ENCODE assay signal across 11 mouse cellular contexts in the genomic region with DNA sequence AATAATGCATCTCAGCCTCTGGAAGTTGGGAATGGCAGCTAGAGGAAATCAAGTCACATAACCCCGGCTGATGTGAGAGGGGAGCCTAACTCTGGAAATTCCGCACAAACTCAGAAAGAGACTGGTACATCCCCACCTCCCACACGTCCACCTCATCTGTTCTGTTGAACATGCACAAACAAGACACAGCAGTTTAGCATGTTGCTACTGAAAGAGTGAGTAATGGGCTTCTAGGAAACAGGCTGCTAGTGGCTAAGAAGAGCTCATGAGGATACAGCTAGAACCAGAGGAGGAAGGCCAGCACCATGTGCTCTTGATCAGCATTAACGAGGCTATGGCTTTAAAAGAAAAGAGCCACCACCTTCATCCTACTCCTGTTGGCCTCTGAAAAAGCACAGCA. TPM values are rescaled to one million over a fixed set of nuclear protein-coding genes. Genes with fewer than 3 reads are reported as not detected.
DNase-seq lines count a peak whose midpoint lies in the region; ATAC-seq and TF ChIP-seq lines count a peak whose summit lies in the region.
"Had no signal": no experiment of that assay in that cellular context is flagged by ENCODE, and none has a peak within 500 bp of the region (broad histone marks: within the 10 kb centered on the region; RNA-seq: fewer than 3 reads in every experiment).

No protein-coding gene starts in this region.

- no peak for TF ChIP-seq CTCF in hindbrain, postnatal 0 days (IDR thresholded peaks at IDR 0.05; ENCODE audit: low read depth)

- no peaks in the 10 kb centered on the region for H3K9me3 ChIP-seq in hindbrain, embryonic 14.5 days (ENCODE audit: control insufficient read depth, low read length)
- no peaks in the 10 kb centered on the region for H3K9me3 ChIP-seq in hindbrain, postnatal 0 days (ENCODE audit: low read length)
- H3K9me3 ChIP-seq in liver, embryonic 12.5 days (replicated peaks), result no peaks in the 10 kb centered on the region
- H3K9me3 ChIP-seq: megakaryocyte, embryonic 14.5 days had no signal

- no peak for ATAC-seq in CD4-positive, CD25-positive, alpha-beta regulatory T cell, adult 4 months
- ATAC-seq in hindbrain, embryonic 14.5 days (ENCODE audit: low FRiP score), result no peak
- no peak for ATAC-seq in hindbrain, postnatal 0 days
- ATAC-seq in liver, embryonic 12.5 days, result no peak
- ATAC-seq in megakaryocyte-erythroid progenitor cell, adult 5-6 weeks (replicated peaks; ENCODE audit: low FRiP score, low TSS enrichment, poor library complexity, severe bottlenecking), result no peak

- no peak overlapping the region for H3K27ac ChIP-seq in hindbrain, embryonic 14.5 days
- H3K27ac ChIP-seq in hindbrain, postnatal 0 days, result no peak overlapping the region
- peak overlapping the region; percentile 97 for H3K27ac ChIP-seq in liver, embryonic 12.5 days

- 90% methylated on average over 4 of the region's 4 CpGs for WGBS in hindbrain, embryonic 14.5 days
- WGBS in hindbrain, postnatal 0 days, result 76% methylated on average over 4 of the region's 4 CpGs
- 72% methylated on average over 4 of the region's 4 CpGs for WGBS in liver, embryonic 12.5 days (ENCODE audit: insufficient replicate concordance)

- DNase-seq in CD4-positive, CD25-positive, alpha-beta regulatory T cell, adult 2 months (ENCODE audit: low read depth, low spot score), result peak; percentile 47
- no peak for DNase-seq in hindbrain, embryonic 14.5 days (ENCODE audit: low spot score)
- DNase-seq in hindbrain, postnatal 0 days (ENCODE audit: low spot score), result no peak
- DNase-seq in CD4-positive helper T cell, adult 2 months (ENCODE audit: low read depth, low spot score), result peak; percentile 33
- no peak for DNase-seq in spleen, postnatal 10 days (ENCODE audit: low spot score in 2 of 2)
- DNase-seq: cerebellum, adult 11 months; thymus, adult 2 months had no signal

- no peaks in the 10 kb centered on the region for H3K27me3 ChIP-seq in hindbrain, embryonic 14.5 days (ENCODE audit: control insufficient read depth, insufficient read depth, low read length)
- no peaks in the 10 kb centered on the region for H3K27me3 ChIP-seq in hindbrain, postnatal 0 days (ENCODE audit: insufficient read depth, low read length)
- no peaks in the 10 kb centered on the region for H3K27me3 ChIP-seq in liver, embryonic 12.5 days (replicated peaks)
- H3K27me3 ChIP-seq: megakaryocyte, embryonic 14.5 days had no signal

- no peak overlapping the region for H3K4me2 ChIP-seq in hindbrain, embryonic 14.5 days (replicated peaks)
- H3K4me2 ChIP-seq in hindbrain, postnatal 0 days (ENCODE audit: low read depth, low read length), result no peak overlapping the region
- H3K4me2 ChIP-seq in liver, embryonic 12.5 days, result peak overlapping the region; percentile 84

- H3K36me3 ChIP-seq in hindbrain, embryonic 14.5 days (replicated peaks; ENCODE audit: control insufficient read depth, insufficient read depth), result peaks cover 36% of the 10 kb centered on the region
- peaks cover 24% of the 10 kb centered on the region for H3K36me3 ChIP-seq in hindbrain, postnatal 0 days (ENCODE audit: insufficient read depth, low read length)
- peaks cover 61% of the 10 kb centered on the region for H3K36me3 ChIP-seq in liver, embryonic 12.5 days

- peaks cover 37% of the 10 kb centered on the region for H3K4me1 ChIP-seq in hindbrain, embryonic 14.5 days (replicated peaks; ENCODE audit: control insufficient read depth, insufficient read depth, low read length)
- H3K4me1 ChIP-seq in hindbrain, postnatal 0 days (ENCODE audit: insufficient read depth, low read length), result peaks cover 20% of the 10 kb centered on the region
- H3K4me1 ChIP-seq in liver, embryonic 12.5 days, result peaks cover 50% of the 10 kb centered on the region

- H3K4me3 ChIP-seq in hindbrain, embryonic 14.5 days (replicated peaks; ENCODE audit: low read length), result no peak overlapping the region
- no peak overlapping the region for H3K4me3 ChIP-seq in hindbrain, postnatal 0 days (ENCODE audit: low read length)
- H3K4me3 ChIP-seq in liver, embryonic 12.5 days, result peak overlapping the region; percentile 82
- H3K4me3 ChIP-seq: megakaryocyte, embryonic 14.5 days had no signal

- H3K9ac ChIP-seq in hindbrain, embryonic 14.5 days, result 0 out of 2 replicates have a peak overlapping the region, but pooled peaks have one; percentile 5
- no peak overlapping the region for H3K9ac ChIP-seq in hindbrain, postnatal 0 days (replicated peaks; ENCODE audit: low read length)
- peak overlapping the region; percentile 98 for H3K9ac ChIP-seq in liver, embryonic 12.5 days

RNA-seq across cellular contexts. Expression of a gene that starts 3.3 kb away (rescaled TPM):
- 10 to 100 TPM; 20.2 to 23.1 TPM for polyA plus RNA-seq in CD4-positive, CD25-positive, alpha-beta regulatory T cell, adult 4 months (2017; shearing (Covaris generic))
- 6.4 and 8.7 TPM in 2 replicates for polyA plus RNA-seq in hindbrain, embryonic 14.5 days (2014; fragmentation: Nextera tagmentation; extraction: Ambion mirVana)
- 5.0 and 6.4 TPM in 2 replicates for total RNA-seq in hindbrain, postnatal 0 days (2014; rRNA removed)
- 2.3 and 2.4 TPM in 2 replicates for polyA plus RNA-seq in hindbrain, postnatal 0 days (2015; fragmentation: Nextera tagmentation; extraction: Ambion mirVana)
- polyA plus RNA-seq in liver, embryonic 12.5 days (2016; fragmentation: Nextera tagmentation; extraction: Ambion mirVana), result 24.4 and 26.8 TPM in 2 replicates
- 38.6 and 46.5 TPM in 2 replicates for total RNA-seq in megakaryocyte-erythroid progenitor cell, adult 5-6 weeks (2014; fragmentation: Nextera tagmentation)
- 3.7 and 10.0 TPM in 2 replicates for total RNA-seq in megakaryocyte-erythroid progenitor cell, adult 5-6 weeks (2017)

RNA-seq across cellular contexts. Expression of a gene that starts 3.4 kb away (rescaled TPM):
- polyA plus RNA-seq in CD4-positive, CD25-positive, alpha-beta regulatory T cell, adult 4 months (2017; shearing (Covaris generic)), result 10 to 100 TPM in 1 of 2 experiments, 1 to 10 TPM in 1; 9.4 to 11.9 TPM
- 5.3 and 6.3 TPM in 2 replicates for polyA plus RNA-seq in hindbrain, embryonic 14.5 days (2014; fragmentation: Nextera tagmentation; extraction: Ambion mirVana)
- total RNA-seq in hindbrain, postnatal 0 days (2014; rRNA removed), result 20.7 and 23.6 TPM in 2 replicates
- polyA plus RNA-seq in hindbrain, postnatal 0 days (2015; fragmentation: Nextera tagmentation; extraction: Ambion mirVana), result 4.3 and 4.8 TPM in 2 replicates
- polyA plus RNA-seq in liver, embryonic 12.5 days (2016; fragmentation: Nextera tagmentation; extraction: Ambion mirVana), result 3.6 and 4.3 TPM in 2 replicates
- 26.4 and 27.1 TPM in 2 replicates for total RNA-seq in megakaryocyte-erythroid progenitor cell, adult 5-6 weeks (2014; fragmentation: Nextera tagmentation)
- 14.8 and 22.3 TPM in 2 replicates for total RNA-seq in megakaryocyte-erythroid progenitor cell, adult 5-6 weeks (2017)

RNA-seq across cellular contexts. Expression of a gene that starts 12.7 kb away (rescaled TPM):
- 10 to 100 TPM; 23.8 to 25.2 TPM for polyA plus RNA-seq in CD4-positive, CD25-positive, alpha-beta regulatory T cell, adult 4 months (2017; shearing (Covaris generic))
- polyA plus RNA-seq in hindbrain, embryonic 14.5 days (2014; fragmentation: Nextera tagmentation; extraction: Ambion mirVana), result 31.7 and 34.1 TPM in 2 replicates
- total RNA-seq in hindbrain, postnatal 0 days (2014; rRNA removed), result 30.1 and 33.0 TPM in 2 replicates
- polyA plus RNA-seq in hindbrain, postnatal 0 days (2015; fragmentation: Nextera tagmentation; extraction: Ambion mirVana), result 39.9 and 42.4 TPM in 2 replicates
- polyA plus RNA-seq in liver, embryonic 12.5 days (2016; fragmentation: Nextera tagmentation; extraction: Ambion mirVana), result 4.1 and 4.6 TPM in 2 replicates
- total RNA-seq in megakaryocyte-erythroid progenitor cell, adult 5-6 weeks (2014; fragmentation: Nextera tagmentation), result 6.5 and 8.0 TPM in 2 replicates
- total RNA-seq in megakaryocyte-erythroid progenitor cell, adult 5-6 weeks (2017), result 2.0 and 5.6 TPM in 2 replicates

RNA-seq across cellular contexts. Expression of a gene that starts 53.3 kb away (rescaled TPM):
- polyA plus RNA-seq in CD4-positive, CD25-positive, alpha-beta regulatory T cell, adult 4 months (2017; shearing (Covaris generic)), result 10 to 100 TPM; 11.2 to 13.0 TPM
- 17.3 and 21.2 TPM in 2 replicates for polyA plus RNA-seq in hindbrain, embryonic 14.5 days (2014; fragmentation: Nextera tagmentation; extraction: Ambion mirVana)
- total RNA-seq in hindbrain, postnatal 0 days (2014; rRNA removed), result 38.1 and 42.3 TPM in 2 replicates
- polyA plus RNA-seq in hindbrain, postnatal 0 days (2015; fragmentation: Nextera tagmentation; extraction: Ambion mirVana), result 17.6 and 17.7 TPM in 2 replicates
- 2.7 and 2.9 TPM in 2 replicates for polyA plus RNA-seq in liver, embryonic 12.5 days (2016; fragmentation: Nextera tagmentation; extraction: Ambion mirVana)
- 10.2 and 10.5 TPM in 2 replicates for total RNA-seq in megakaryocyte-erythroid progenitor cell, adult 5-6 weeks (2014; fragmentation: Nextera tagmentation)
- total RNA-seq in megakaryocyte-erythroid progenitor cell, adult 5-6 weeks (2017), result 8.6 and 10.3 TPM in 2 replicates

Comparison
In these comparisons a context has a peak if more than half of its experiments do, and no peak if none do; other contexts are left out.
1. DNase-seq: peak in CD4-positive, CD25-positive, alpha-beta regulatory T cell, adult 2 months (single experiment) and CD4-positive helper T cell, adult 2 months (single experiment); none in hindbrain, embryonic 14.5 days (single experiment), hindbrain, postnatal 0 days (single experiment) and spleen, postnatal 10 days (0 of 2).